Mouse (Mus musculus) left cerebral cortex, adult 9 months (tissue): Measurements from ENCODE around the gene Cacna1c.
A peak's percentile ranks its signal among the peaks of the same experiment; 100 is the strongest.

ENCODE experiments used
- DNase-seq, 2 experiments: peaks; one replicate each; pipeline ENCODE4 v3.0.0; 2022; ENCODE audit warnings: low spot score in 2 of 2

Gene Cacna1c

DNA sequence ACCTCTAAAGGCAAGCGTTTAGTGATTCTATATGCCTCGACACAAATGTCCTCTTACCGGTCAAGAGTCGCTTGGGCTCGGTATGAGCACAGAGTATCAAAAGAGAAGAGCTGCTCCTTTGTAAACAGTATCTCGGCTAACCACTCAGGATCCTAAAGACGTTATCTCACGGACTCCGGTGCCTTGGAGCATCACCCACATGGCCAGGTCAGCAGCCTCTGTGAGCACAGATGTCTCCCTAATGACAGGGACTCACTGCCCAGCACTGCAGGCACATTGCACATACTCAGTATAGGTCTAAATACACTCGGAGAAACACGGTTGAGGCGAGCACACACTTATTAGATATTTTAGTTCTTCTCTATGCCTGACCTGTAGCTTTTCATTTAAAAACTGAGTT lies 271.8 kb downstream of the Cacna1c start:
- DNase-seq: no peak

GRCm38 (mm10) chr6:118923926-118924325 lies 272.3 kb downstream of the Cacna1c start:
- no peak for DNase-seq

DNA sequence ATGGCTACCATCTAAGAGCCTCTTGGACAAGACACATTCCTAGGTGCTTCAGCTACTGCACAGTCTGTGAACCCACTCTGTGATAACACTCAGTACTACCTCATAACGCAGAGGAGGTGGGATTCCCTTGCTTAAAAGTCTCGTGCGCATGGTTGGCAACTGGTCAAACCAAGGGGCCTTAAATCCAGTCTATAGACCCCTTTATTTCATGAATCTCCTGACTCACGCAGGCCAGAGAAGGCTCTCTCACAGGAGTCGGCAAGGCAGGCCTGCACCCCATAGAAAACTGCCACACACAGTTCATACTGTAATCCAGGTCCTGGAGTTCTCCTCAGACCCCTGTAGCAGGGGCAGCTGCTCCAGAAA lies 273.0 kb downstream of the Cacna1c start:
- DNase-seq: no peak

- DNase-seq: peak in 1 of 2 experiments; percentile 79
Observed at GRCm38 (mm10) chr6:118922328-118923211, 273.6 kb downstream of the Cacna1c start.

DNA sequence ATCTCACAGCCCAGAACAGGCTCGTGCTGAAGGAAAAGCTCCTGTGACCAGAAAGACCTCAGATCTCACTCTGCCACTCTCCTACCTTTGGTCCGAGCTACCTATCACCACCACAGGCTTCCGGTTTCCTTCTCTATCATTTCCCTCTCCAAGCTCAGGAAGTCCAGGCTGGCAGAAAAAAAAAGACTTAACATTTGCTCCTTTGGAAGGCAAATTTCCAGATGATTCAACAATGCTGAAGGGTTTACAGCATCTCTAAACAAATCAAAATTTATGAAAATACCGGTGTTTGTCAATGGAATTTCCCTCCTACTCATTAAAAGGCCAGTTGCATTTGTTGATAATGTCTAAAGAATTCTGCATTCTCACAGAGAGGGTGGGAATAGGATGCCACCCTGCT lies 288.0 kb downstream of the Cacna1c start:
- no peak for DNase-seq

DNA sequence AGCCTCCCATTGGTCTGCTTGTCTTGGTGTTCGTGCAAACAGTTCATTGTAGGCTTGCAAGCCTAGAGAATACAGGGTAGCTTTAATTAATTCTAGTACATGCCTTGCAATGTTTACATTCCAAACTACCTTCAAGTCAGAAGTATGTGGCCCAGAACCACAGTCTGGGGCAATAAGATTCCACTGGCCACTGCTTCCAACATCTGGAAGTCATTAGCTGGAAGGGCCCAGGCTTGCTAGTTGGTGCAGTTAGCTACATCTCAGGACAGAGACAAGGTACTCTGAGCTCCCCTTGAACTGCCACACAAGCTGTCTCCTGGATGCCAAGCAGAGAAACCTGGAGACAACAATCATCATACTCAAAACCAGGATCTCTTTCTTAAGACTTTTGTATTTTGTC lies 288.5 kb downstream of the Cacna1c start:
- DNase-seq: no peak

DNA sequence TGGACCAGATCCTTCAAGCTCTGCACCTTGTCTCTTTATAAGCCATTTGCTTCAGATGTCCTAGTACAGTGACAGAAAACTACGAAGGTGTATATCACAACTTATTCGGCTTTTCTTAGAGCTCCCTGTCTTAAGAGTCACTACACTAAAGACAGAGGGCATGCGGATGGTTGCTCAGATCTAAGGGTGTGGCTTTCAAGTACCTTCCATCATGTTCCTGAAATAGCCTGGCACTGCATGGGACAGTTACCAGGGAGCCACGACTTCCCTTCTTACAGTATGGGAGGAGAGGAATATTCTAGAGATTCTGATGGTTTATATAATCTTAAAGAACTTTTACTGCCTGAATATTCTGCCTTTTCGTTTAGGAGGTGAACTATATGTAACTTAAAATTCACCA lies 289.3 kb downstream of the Cacna1c start:
- DNase-seq: no peak

GRCm38 (mm10) chr6:118899688-118900087 lies 296.5 kb downstream of the Cacna1c start:
- no peak for DNase-seq

DNA sequence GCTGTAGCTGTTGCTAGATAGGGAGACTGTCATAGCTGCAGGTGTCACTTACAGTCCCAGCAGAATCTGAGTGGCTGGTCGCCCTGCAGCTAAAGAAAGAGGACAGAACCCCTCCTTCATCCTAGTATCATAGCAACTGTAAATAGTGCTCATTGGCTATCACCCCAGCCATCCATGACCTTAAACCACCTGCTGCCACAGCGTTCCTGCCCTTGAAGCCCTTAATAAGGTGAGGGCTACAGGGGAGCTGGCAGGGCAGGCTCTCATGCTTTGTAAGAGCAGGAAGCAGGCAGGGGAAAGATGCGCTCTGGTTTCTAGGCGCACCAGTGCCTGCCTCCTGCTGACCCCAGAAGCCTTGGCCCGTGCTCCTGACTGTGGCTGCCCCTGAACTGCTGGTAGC lies 299.1 kb downstream of the Cacna1c start:
- DNase-seq: no peak

DNA sequence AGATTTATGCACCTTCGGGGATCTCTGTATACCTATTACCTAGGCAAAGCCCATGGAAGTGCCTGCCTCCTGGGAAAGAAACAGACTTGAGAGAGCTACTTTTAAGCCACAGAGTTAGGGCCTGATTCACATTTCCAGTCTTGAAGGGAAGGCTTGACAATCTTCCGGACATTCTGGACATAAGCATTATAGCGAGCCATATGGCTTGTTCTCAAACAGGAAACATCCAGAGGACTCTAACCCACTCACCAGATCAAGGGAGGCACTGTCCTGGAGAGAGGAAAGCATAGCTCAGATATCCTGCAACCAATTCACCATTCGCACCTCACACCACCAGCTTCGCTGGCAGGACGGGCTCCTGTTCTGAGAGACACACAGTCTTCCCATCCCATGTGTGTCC lies 302.2 kb downstream of the Cacna1c start:
- DNase-seq: no peak

GRCm38 (mm10) chr6:118889441-118889840 lies 306.8 kb downstream of the Cacna1c start:
- no peak for DNase-seq

DNA sequence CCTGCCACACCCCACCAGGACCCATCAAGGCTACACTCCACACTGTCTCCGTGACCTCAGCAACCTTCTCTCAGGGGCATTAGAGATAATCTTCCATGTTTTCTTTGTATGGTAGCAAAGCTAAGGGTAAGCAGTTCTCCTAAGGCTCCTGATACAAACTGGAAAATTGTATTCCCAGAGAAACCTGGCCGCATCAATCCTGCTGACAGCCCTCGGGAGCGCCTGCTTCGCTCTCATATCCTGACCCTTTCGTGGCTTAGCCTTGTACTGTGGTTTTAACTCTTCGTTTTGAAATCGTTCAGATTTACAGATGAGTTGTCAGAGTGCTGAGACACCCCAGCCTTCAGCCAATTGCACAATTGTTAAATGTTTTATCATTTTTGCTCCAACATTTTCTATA lies 309.2 kb downstream of the Cacna1c start:
- DNase-seq: no peak

DNA sequence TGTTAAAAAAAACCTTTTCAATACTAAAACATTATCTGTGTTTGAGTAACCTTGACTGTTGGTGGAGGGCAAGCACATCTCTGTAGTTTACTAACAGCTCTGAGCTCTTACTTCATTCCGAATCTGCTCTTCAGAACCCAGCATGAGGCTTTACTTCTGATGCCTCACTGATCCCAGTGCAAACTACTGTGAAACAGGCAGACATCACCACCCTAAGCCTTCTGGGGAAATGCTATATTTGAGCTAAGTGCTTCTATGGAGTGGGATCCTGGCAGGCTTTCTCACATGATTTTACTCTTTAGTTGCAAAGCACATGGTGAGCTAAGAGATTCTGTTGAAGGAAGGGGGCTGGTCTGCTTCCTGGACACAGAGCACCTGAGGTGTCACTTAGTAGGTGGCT lies 311.3 kb downstream of the Cacna1c start:
- peak in 1 of 2 experiments; percentile 37 for DNase-seq

DNA sequence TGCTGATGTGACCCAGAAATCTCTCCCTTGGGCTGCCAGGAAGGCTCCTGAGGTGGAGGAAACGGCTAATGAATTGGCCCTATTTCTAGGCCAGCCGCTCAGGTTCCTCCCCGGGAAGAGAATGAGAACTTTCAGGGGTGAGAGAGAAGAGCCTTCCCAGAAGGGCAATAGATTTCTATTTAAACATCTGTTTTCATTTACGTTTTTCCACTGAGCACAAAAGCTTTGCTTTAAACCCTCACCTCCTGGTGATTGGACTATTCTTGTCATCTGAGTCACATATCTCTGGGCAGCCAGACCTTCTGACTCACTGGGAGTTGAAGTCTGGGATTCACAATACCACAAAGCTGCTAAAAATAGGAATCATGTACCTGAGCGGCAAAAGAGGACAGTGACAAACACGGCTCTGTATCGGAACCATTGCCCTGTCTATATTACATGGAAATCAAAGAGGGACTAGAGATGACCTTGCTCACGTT lies 312.1 kb downstream of the Cacna1c start:
- no peak for DNase-seq

DNA sequence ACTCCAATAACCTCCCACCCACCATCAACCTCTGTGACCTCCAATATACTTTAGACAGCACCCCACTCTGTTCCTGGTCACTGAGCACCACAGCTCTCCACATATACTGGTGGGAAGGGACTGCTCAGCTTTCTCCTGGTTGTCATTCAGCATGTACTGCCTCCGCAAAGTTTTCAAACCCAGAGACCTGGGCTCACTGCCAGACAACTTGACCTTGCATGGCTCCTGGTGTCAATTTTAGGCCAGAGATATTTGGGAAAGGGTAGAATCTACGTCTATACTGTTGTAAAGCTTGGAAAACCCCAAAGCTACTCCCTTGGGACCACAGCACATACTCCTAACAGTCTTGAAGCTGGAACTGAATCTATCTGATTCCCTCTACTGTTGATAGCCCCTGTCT lies 320.0 kb downstream of the Cacna1c start:
- DNase-seq: no peak

GRCm38 (mm10) chr6:118870241-118870841 lies 325.9 kb downstream of the Cacna1c start:
- DNase-seq: no peak

DNA sequence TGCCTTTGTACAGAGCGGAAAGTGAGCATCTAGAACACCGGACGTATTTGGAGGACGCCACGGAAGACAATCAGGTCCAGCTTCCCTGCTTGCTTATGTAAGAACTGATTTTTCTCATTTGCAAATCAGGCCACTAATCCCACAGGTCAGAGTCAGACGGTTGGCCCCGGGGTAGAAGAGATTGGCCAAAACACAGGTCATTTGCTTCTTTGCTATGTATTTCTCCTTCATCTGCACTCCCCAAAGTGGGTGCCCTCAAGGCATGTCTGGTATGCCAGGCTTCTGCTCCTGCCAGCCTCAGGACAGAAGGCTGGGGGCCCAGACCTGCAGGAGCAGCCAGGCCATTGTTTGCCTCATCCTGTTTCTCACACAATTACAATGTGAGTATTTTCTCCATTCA lies 328.8 kb downstream of the Cacna1c start:
- no peak for DNase-seq

DNA sequence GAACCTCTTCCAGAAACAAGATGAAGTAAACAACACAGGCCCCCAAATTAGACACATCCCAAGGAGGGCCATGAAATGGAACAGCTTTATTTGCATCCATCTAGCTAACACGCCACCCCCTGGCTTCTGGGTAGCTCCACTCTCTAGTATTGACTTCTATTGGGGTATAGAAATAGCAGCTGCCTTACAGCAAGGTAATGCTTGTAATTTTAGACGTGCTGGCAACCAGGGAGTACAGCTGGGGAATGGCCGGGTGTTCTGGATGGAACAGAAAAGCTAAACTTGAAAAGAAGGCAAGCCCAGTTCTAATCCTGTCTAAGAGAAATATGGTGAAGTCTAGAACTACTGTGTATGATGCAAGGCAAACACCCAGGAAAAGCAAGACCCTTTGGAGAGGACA lies 329.3 kb downstream of the Cacna1c start:
- peak in 1 of 2 experiments; percentile 36 for DNase-seq

DNA sequence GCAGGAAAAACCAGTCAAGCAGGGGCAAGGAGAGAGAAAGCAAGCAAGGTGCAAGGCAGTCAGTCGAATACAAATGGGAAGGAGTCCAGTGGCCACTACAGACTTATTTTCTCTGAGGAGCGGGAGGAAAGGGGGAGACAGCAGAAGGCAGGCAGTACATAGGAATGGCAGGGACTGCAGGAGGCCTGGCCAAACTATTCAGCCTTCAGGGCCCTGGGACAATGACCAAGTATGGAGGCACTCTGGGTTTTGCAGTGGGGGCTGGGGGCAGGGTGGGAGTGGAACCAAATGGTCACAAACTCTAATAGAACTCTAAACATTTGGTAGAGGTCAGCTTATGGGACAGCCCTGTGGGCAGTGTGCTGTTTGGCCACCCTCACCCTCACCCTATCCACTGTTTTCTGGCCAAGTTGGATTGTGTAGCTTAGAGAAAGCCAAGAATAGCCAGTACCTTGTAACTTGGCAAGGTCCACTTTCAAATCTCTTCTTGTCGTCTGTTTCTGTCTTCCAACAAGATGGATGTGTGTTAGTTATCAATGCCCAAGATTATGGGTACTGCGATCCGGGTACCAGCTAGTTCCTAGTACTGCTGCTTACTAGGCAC lies 330.3 kb downstream of the Cacna1c start:
- no peak for DNase-seq

DNA sequence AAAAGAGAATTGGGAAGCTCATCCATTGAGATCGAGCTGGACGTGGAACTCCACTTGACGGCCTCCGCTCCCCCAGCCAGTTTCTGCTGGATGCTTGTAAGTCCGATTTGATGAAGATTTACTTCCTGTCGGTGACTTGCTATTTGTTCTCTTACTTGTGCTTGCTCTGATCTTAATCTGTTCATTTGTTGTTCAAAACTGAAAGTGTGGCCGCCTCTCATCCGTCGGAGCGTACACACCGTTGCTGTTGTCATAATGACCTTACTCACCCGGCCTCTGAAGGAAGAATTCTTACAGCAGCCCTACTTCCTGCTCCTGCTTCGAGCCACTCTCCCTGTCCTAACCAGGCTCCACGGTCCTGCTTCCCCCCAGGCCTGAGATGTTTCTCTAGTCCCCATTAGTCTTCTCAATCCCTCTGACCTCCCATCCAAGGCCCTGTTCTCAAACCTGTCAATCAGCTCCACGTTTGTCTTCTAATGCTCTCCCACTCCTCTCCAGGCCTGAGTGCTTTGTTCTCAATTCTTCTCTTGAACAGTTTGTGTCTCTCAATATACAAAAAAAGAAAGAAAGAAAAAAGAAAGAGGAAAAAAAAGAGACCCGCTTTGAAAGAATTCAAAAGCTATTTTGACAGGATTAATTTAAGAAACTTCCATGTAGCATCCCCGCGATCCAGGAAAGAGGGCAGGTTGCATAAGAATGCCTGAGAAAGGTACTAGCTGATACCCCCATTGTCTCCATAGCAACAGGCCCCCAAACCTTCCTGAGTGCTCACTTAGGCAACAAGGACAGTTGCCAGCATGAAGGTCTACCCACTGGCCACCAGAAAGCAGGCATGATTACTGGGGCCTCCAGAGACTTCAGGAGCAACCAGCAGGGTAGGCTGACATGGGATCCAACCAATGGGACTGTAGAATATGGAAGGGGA lies 331.3 kb downstream of the Cacna1c start:
- DNase-seq: no peak

GRCm38 (mm10) chr6:118862727-118863126 lies 333.5 kb downstream of the Cacna1c start:
- no peak for DNase-seq

GRCm38 (mm10) chr6:118862091-118862490 lies 334.1 kb downstream of the Cacna1c start:
- DNase-seq: no peak
